Mouse (Mus musculus): ENCODE results near the gene Bend5. TPM values are rescaled to one million over a fixed set of nuclear protein-coding genes. Genes with fewer than 3 reads are reported as not detected.

Bend5 gene
- total and polyA plus RNA-seq, 3 experiments, result not detected

- ATAC-seq (ENCODE audit: extremely low read depth, insufficient number of reproducible peaks, low FRiP score, poor library complexity, severe bottlenecking), result no peak
- Histone ChIP-seq H3K36me3 (replicated peaks) (no peaks in the 10 kb centered on the region), H3K9me3 (replicated peaks) (peaks cover 28% of the 10 kb centered on the region), H3K4me1 (ENCODE audit: insufficient read depth, low read depth, low read length) (no peaks in the 10 kb centered on the region), H3K4me3 (ENCODE audit: low read depth, low read length) (no peak overlapping the region), H3K27me3 (ENCODE audit: insufficient read depth, low read length) (no peaks in the 10 kb centered on the region)
- TF ChIP-seq TAL1 (conservative IDR thresholded peaks at IDR 0.05; ENCODE audit: low read depth, low read length) (no peak), GATA1 (IDR thresholded peaks at IDR 0.05; ENCODE audit: borderline replicate concordance, low read length) (no peak), CTCF (IDR thresholded peaks at IDR 0.05; ENCODE audit: low read depth, low read length) (no peak), POLR2AphosphoS5 (IDR thresholded peaks at IDR 0.05; ENCODE audit: insufficient replicate concordance, low read depth, low read length) (no peak), GATA2 (IDR thresholded peaks at IDR 0.05; ENCODE audit: borderline replicate concordance, low read depth, low read length) (no peak)
- DNase-seq (ENCODE audit: low spot score), result no peak
Measured at GRCm38 (mm10) chr4:111416551-111416950, 1.7 kb downstream of the Bend5 start.

GRCm38 (mm10) chr4:111417716-111418115, 2.9 kb downstream of the Bend5 start:
- Histone ChIP-seq H3K36me3 (replicated peaks) (no peaks in the 10 kb centered on the region), H3K9me3 (replicated peaks) (peaks cover 35% of the 10 kb centered on the region), H3K4me3 (ENCODE audit: low read depth, low read length) (no peak overlapping the region), H3K4me1 (ENCODE audit: insufficient read depth, low read depth, low read length) (no peaks in the 10 kb centered on the region), H3K27me3 (ENCODE audit: insufficient read depth, low read length) (no peaks in the 10 kb centered on the region)
- TF ChIP-seq GATA1 (IDR thresholded peaks at IDR 0.05; ENCODE audit: borderline replicate concordance, low read length) (no peak), CTCF (IDR thresholded peaks at IDR 0.05; ENCODE audit: low read depth, low read length) (no peak), TAL1 (conservative IDR thresholded peaks at IDR 0.05; ENCODE audit: low read depth, low read length) (no peak), POLR2AphosphoS5 (IDR thresholded peaks at IDR 0.05; ENCODE audit: insufficient replicate concordance, low read depth, low read length) (no peak), GATA2 (IDR thresholded peaks at IDR 0.05; ENCODE audit: borderline replicate concordance, low read depth, low read length) (no peak)
- ATAC-seq (ENCODE audit: extremely low read depth, insufficient number of reproducible peaks, low FRiP score, poor library complexity, severe bottlenecking) (no peak), DNase-seq (ENCODE audit: low spot score) (no peak)

GRCm38 (mm10) chr4:111419476-111419875, 4.7 kb downstream of the Bend5 start:
- Histone ChIP-seq H3K27me3 (ENCODE audit: insufficient read depth, low read length) (no peaks in the 10 kb centered on the region), H3K4me1 (ENCODE audit: insufficient read depth, low read depth, low read length) (no peaks in the 10 kb centered on the region), H3K36me3 (replicated peaks) (no peaks in the 10 kb centered on the region), H3K9me3 (replicated peaks) (peaks cover 36% of the 10 kb centered on the region), H3K4me3 (ENCODE audit: low read depth, low read length) (no peak overlapping the region)
- no peak for ATAC-seq (ENCODE audit: extremely low read depth, insufficient number of reproducible peaks, low FRiP score, poor library complexity, severe bottlenecking)
- TF ChIP-seq TAL1 (conservative IDR thresholded peaks at IDR 0.05; ENCODE audit: low read depth, low read length) (no peak), GATA1 (IDR thresholded peaks at IDR 0.05; ENCODE audit: borderline replicate concordance, low read length) (no peak), POLR2AphosphoS5 (IDR thresholded peaks at IDR 0.05; ENCODE audit: insufficient replicate concordance, low read depth, low read length) (no peak), CTCF (IDR thresholded peaks at IDR 0.05; ENCODE audit: low read depth, low read length) (no peak), GATA2 (IDR thresholded peaks at IDR 0.05; ENCODE audit: borderline replicate concordance, low read depth, low read length) (no peak)
- no peak for DNase-seq (ENCODE audit: low spot score)

GRCm38 (mm10) chr4:111420031-111420430, 5.2 kb downstream of the Bend5 start:
- Histone ChIP-seq H3K9me3 (replicated peaks) (peaks cover 35% of the 10 kb centered on the region), H3K4me1 (ENCODE audit: insufficient read depth, low read depth, low read length) (no peaks in the 10 kb centered on the region), H3K4me3 (ENCODE audit: low read depth, low read length) (no peak overlapping the region), H3K27me3 (ENCODE audit: insufficient read depth, low read length) (no peaks in the 10 kb centered on the region), H3K36me3 (replicated peaks) (no peaks in the 10 kb centered on the region)
- ATAC-seq (ENCODE audit: extremely low read depth, insufficient number of reproducible peaks, low FRiP score, poor library complexity, severe bottlenecking), result no peak
- TF ChIP-seq GATA1 (IDR thresholded peaks at IDR 0.05; ENCODE audit: borderline replicate concordance, low read length) (no peak), CTCF (IDR thresholded peaks at IDR 0.05; ENCODE audit: low read depth, low read length) (no peak), POLR2AphosphoS5 (IDR thresholded peaks at IDR 0.05; ENCODE audit: insufficient replicate concordance, low read depth, low read length) (no peak), TAL1 (conservative IDR thresholded peaks at IDR 0.05; ENCODE audit: low read depth, low read length) (no peak), GATA2 (IDR thresholded peaks at IDR 0.05; ENCODE audit: borderline replicate concordance, low read depth, low read length) (no peak)
- no peak for DNase-seq (ENCODE audit: low spot score)

- TF ChIP-seq GATA2 (IDR thresholded peaks at IDR 0.05; ENCODE audit: borderline replicate concordance, low read depth, low read length), result no peak
- no peak for TF ChIP-seq TAL1 (conservative IDR thresholded peaks at IDR 0.05; ENCODE audit: low read depth, low read length)
- no peak for TF ChIP-seq CTCF (IDR thresholded peaks at IDR 0.05; ENCODE audit: low read depth, low read length)
- TF ChIP-seq GATA1 (IDR thresholded peaks at IDR 0.05; ENCODE audit: borderline replicate concordance, low read length), result no peak
- TF ChIP-seq POLR2AphosphoS5 (IDR thresholded peaks at IDR 0.05; ENCODE audit: insufficient replicate concordance, low read depth, low read length), result no peak
- ATAC-seq (ENCODE audit: extremely low read depth, insufficient number of reproducible peaks, low FRiP score, poor library complexity, severe bottlenecking), result no peak
- H3K27me3 ChIP-seq (ENCODE audit: insufficient read depth, low read length), result no peaks in the 10 kb centered on the region
- H3K4me1 ChIP-seq (ENCODE audit: insufficient read depth, low read depth, low read length), result no peaks in the 10 kb centered on the region
- peaks cover 30% of the 10 kb centered on the region for H3K9me3 ChIP-seq (replicated peaks)
- H3K36me3 ChIP-seq (replicated peaks), result no peaks in the 10 kb centered on the region
- H3K4me3 ChIP-seq (ENCODE audit: low read depth, low read length), result no peak overlapping the region
- DNase-seq (ENCODE audit: low spot score), result no peak
Measured at GRCm38 (mm10) chr4:111420955-111421354, 6.1 kb downstream of the Bend5 start.

GRCm38 (mm10) chr4:111421785-111422184, 7.0 kb downstream of the Bend5 start:
- Histone ChIP-seq H3K9me3 (replicated peaks) (peaks cover 27% of the 10 kb centered on the region), H3K27me3 (ENCODE audit: insufficient read depth, low read length) (no peaks in the 10 kb centered on the region), H3K4me1 (ENCODE audit: insufficient read depth, low read depth, low read length) (no peaks in the 10 kb centered on the region), H3K4me3 (ENCODE audit: low read depth, low read length) (no peak overlapping the region), H3K36me3 (replicated peaks) (no peaks in the 10 kb centered on the region)
- no peak for DNase-seq (ENCODE audit: low spot score)
- ATAC-seq (ENCODE audit: extremely low read depth, insufficient number of reproducible peaks, low FRiP score, poor library complexity, severe bottlenecking), result no peak
- TF ChIP-seq CTCF (IDR thresholded peaks at IDR 0.05; ENCODE audit: low read depth, low read length), result no peak
- TF ChIP-seq GATA2 (IDR thresholded peaks at IDR 0.05; ENCODE audit: borderline replicate concordance, low read depth, low read length), result no peak
- no peak for TF ChIP-seq TAL1 (conservative IDR thresholded peaks at IDR 0.05; ENCODE audit: low read depth, low read length)
- no peak for TF ChIP-seq POLR2AphosphoS5 (IDR thresholded peaks at IDR 0.05; ENCODE audit: insufficient replicate concordance, low read depth, low read length)
- TF ChIP-seq GATA1 (IDR thresholded peaks at IDR 0.05; ENCODE audit: borderline replicate concordance, low read length), result no peak
